Mouse (Mus musculus) forebrain, embryonic 15.5 days (tissue): Measurements from ENCODE around the gene Ppib. TPM values are rescaled to one million over a fixed set of nuclear protein-coding genes. Genes with fewer than 3 reads are reported as not detected.

Experiments used
- ATAC-seq: fragments of 200-750 bp; cut with Nextera tagmentation; replicated peaks from 2 replicates; pipeline ENCODE4 v1.8.0; 2017; ENCODE audit warnings: mild to moderate bottlenecking, moderate TSS enrichment, moderate library complexity
- H3K27ac ChIP-seq: fragments of 300-500 bp; sonication (generic); replicated peaks from 2 replicates; pipeline ENCODE4 v1.5.1; 2015; ENCODE audit warnings: mild to moderate bottlenecking, inconsistent platforms
- H3K27me3 ChIP-seq: fragments of 300-500 bp; sonication (generic); 2 replicates; pipeline ENCODE4 v1.6.1; 2015; ENCODE audit warnings: inconsistent platforms
- H3K36me3 ChIP-seq: fragments of 300-500 bp; sonication (generic); 2 replicates; pipeline ENCODE4 v1.6.1; 2015; ENCODE audit warnings: mild to moderate bottlenecking, inconsistent platforms
- H3K4me1 ChIP-seq: fragments of 300-500 bp; sonication (generic); 2 replicates; pipeline ENCODE4 v1.6.1; 2015; ENCODE audit warnings: inconsistent platforms
- H3K4me2 ChIP-seq: fragments of 300-500 bp; sonication (generic); replicated peaks from 2 replicates; pipeline ENCODE4 v1.6.1; 2015; ENCODE audit warnings: mild to moderate bottlenecking, inconsistent platforms
- H3K4me3 ChIP-seq: fragments of 300-500 bp; sonication (generic); 2 replicates; pipeline ENCODE4 v1.5.1; 2015; ENCODE audit warnings: mild to moderate bottlenecking, inconsistent platforms
- H3K9ac ChIP-seq: fragments of 300-500 bp; sonication (generic); replicated peaks from 2 replicates; pipeline ENCODE4 v1.6.1; 2015; ENCODE audit warnings: mild to moderate bottlenecking, inconsistent platforms
- H3K9me3 ChIP-seq: fragments of 300-500 bp; sonication (generic); 2 replicates; pipeline ENCODE4 v1.6.1; 2016; ENCODE audit warnings: inconsistent platforms
- WGBS: fragments of 180-500 bp; shearing (Covaris S2); methylation state at CpG from one replicate; pipeline ENCODE4 v1.1.7; 2015; ENCODE audit warnings: mixed read lengths; 5-methylcytosine and 5-hydroxymethylcytosine counted together
- polyA plus RNA-seq: library from polyadenylated mRNA; unstranded; fragments of >200 nt; fragmentation: Nextera tagmentation; extraction: Ambion mirVana; gene quantifications from 2 replicates; pipeline ENCODE4 v1.2.1, GENCODE M21; 2015

Ppib gene
- polyA plus RNA-seq, 1 experiment from 2014 or later = 327 TPM

- Histone ChIP-seq H3K4me3 (no peak overlapping the region), H3K27me3 (no peaks in the 10 kb centered on the region), H3K4me1 (peaks cover 6% of the 10 kb centered on the region), H3K36me3 (no peaks in the 10 kb centered on the region), H3K9ac (no peak overlapping the region), H3K4me2 (peak overlapping the region; percentile 20; the same call in 1 of the 2 replicates), H3K9me3 (0 out of 2 replicates have a peak, but pooled peaks cover 3% of the 10 kb centered on the region), H3K27ac (peak overlapping the region; percentile 54; the same call in 1 of the 2 replicates)
- no peak for ATAC-seq
- 77% methylated on average over 3 of the region's 3 CpGs for WGBS
Observed at GRCm38 (mm10) chr9:66078072-66078471, 18.1 kb downstream of the Ppib start.

GRCm38 (mm10) chr9:66078493-66078892, 18.5 kb downstream of the Ppib start:
- Histone ChIP-seq H3K9ac (no peak overlapping the region), H3K27ac (peak overlapping the region; percentile 54; the same call in 1 of the 2 replicates), H3K4me3 (no peak overlapping the region), H3K9me3 (0 out of 2 replicates have a peak, but pooled peaks cover 3% of the 10 kb centered on the region), H3K4me1 (peaks cover 6% of the 10 kb centered on the region), H3K36me3 (no peaks in the 10 kb centered on the region), H3K4me2 (peak overlapping the region; percentile 20), H3K27me3 (no peaks in the 10 kb centered on the region)
- no peak for ATAC-seq
- 10% methylated on average over 14 of the region's 14 CpGs for WGBS

- Histone ChIP-seq H3K27me3 (no peaks in the 10 kb centered on the region), H3K4me3 (no peak overlapping the region), H3K36me3 (no peaks in the 10 kb centered on the region), H3K4me1 (peaks cover 6% of the 10 kb centered on the region), H3K27ac (no peak overlapping the region), H3K9ac (no peak overlapping the region), H3K9me3 (no peaks in the 10 kb centered on the region), H3K4me2 (no peak overlapping the region)
- WGBS = 76% methylated on average over 3 of the region's 3 CpGs
- no peak for ATAC-seq
Observed at GRCm38 (mm10) chr9:66080804-66081459, 20.9 kb downstream of the Ppib start.

GRCm38 (mm10) chr9:66081999-66082398, 22.0 kb downstream of the Ppib start:
- peaks cover 3% of the 10 kb centered on the region; the same call in 1 of the 2 replicates for H3K36me3 ChIP-seq
- H3K27me3 ChIP-seq = no peaks in the 10 kb centered on the region
- no peak overlapping the region for H3K4me2 ChIP-seq
- H3K9ac ChIP-seq = no peak overlapping the region
- no peak overlapping the region for H3K4me3 ChIP-seq
- no peak overlapping the region for H3K27ac ChIP-seq
- WGBS = 90% methylated on average over 4 of the region's 4 CpGs
- H3K4me1 ChIP-seq = peaks cover 6% of the 10 kb centered on the region
- no peak for ATAC-seq
- H3K9me3 ChIP-seq = no peaks in the 10 kb centered on the region

- WGBS = 90% methylated on average over 3 of the region's 3 CpGs
- no peak for ATAC-seq
- peaks cover 25% of the 10 kb centered on the region for H3K36me3 ChIP-seq
Observed at GRCm38 (mm10) chr9:66084171-66084570, 24.1 kb downstream of the Ppib start.

GRCm38 (mm10) chr9:66087062-66087461, 27.0 kb downstream of the Ppib start:
- no peak for ATAC-seq
- Histone ChIP-seq H3K9me3 (no peaks in the 10 kb centered on the region), H3K27ac (no peak overlapping the region), H3K4me1 (no peaks in the 10 kb centered on the region), H3K27me3 (no peaks in the 10 kb centered on the region), H3K36me3 (peaks cover 48% of the 10 kb centered on the region), H3K4me3 (no peak overlapping the region), H3K4me2 (no peak overlapping the region), H3K9ac (no peak overlapping the region)
- WGBS = 96% methylated on average over 7 of the region's 7 CpGs

More at GRCm38 (mm10) chr9:66084171-66084570, 24.1 kb downstream of the Ppib start:
- Histone ChIP-seq H3K9ac (no peak overlapping the region), H3K4me1 (no peaks in the 10 kb centered on the region), H3K4me2 (no peak overlapping the region), H3K9me3 (no peaks in the 10 kb centered on the region), H3K4me3 (no peak overlapping the region), H3K27ac (no peak overlapping the region), H3K27me3 (no peaks in the 10 kb centered on the region)

- 70% methylated on average over 4 of the region's 4 CpGs for WGBS
- Histone ChIP-seq H3K4me3 (no peak overlapping the region), H3K27ac (no peak overlapping the region), H3K36me3 (peaks cover 62% of the 10 kb centered on the region), H3K9ac (no peak overlapping the region), H3K27me3 (no peaks in the 10 kb centered on the region), H3K9me3 (no peaks in the 10 kb centered on the region), H3K4me1 (no peaks in the 10 kb centered on the region), H3K4me2 (no peak overlapping the region)
- no peak for ATAC-seq
Observed at GRCm38 (mm10) chr9:66088411-66088810, 28.4 kb downstream of the Ppib start.

GRCm38 (mm10) chr9:66090593-66091244, 30.7 kb downstream of the Ppib start:
- 87% methylated on average over 13 of the region's 13 CpGs for WGBS
- no peak overlapping the region for H3K4me3 ChIP-seq

GRCm38 (mm10) chr9:66091327-66092231, 31.6 kb downstream of the Ppib start:
- H3K9me3 ChIP-seq = no peaks in the 10 kb centered on the region
- H3K4me3 ChIP-seq = no peak overlapping the region
- 78% methylated on average over 6 of the region's 6 CpGs for WGBS
- no peak overlapping the region for H3K9ac ChIP-seq
- no peak for ATAC-seq
- no peak overlapping the region for H3K27ac ChIP-seq
- H3K27me3 ChIP-seq = no peaks in the 10 kb centered on the region
- H3K4me2 ChIP-seq = no peak overlapping the region
- peaks cover 92% of the 10 kb centered on the region for H3K36me3 ChIP-seq
- no peaks in the 10 kb centered on the region for H3K4me1 ChIP-seq

More at GRCm38 (mm10) chr9:66090593-66091244, 30.7 kb downstream of the Ppib start:
- Histone ChIP-seq H3K4me2 (no peak overlapping the region), H3K27ac (no peak overlapping the region), H3K36me3 (peaks cover 84% of the 10 kb centered on the region), H3K4me1 (no peaks in the 10 kb centered on the region), H3K27me3 (no peaks in the 10 kb centered on the region), H3K9ac (no peak overlapping the region), H3K9me3 (no peaks in the 10 kb centered on the region)
- ATAC-seq = no peak

- ATAC-seq = no peak
- Histone ChIP-seq H3K27me3 (no peaks in the 10 kb centered on the region), H3K4me2 (no peak overlapping the region), H3K36me3 (peaks cover 93% of the 10 kb centered on the region), H3K9ac (no peak overlapping the region), H3K4me1 (no peaks in the 10 kb centered on the region), H3K9me3 (no peaks in the 10 kb centered on the region), H3K27ac (no peak overlapping the region), H3K4me3 (no peak overlapping the region)
- WGBS = 90% methylated on average over 2 of the region's 2 CpGs
Observed at GRCm38 (mm10) chr9:66092664-66093063, 32.6 kb downstream of the Ppib start.

GRCm38 (mm10) chr9:66101577-66101976, 41.6 kb downstream of the Ppib start:
- Histone ChIP-seq H3K9ac (no peak overlapping the region), H3K4me2 (no peak overlapping the region), H3K4me3 (no peak overlapping the region), H3K27me3 (no peaks in the 10 kb centered on the region), H3K36me3 (peaks cover 92% of the 10 kb centered on the region), H3K27ac (no peak overlapping the region), H3K4me1 (no peaks in the 10 kb centered on the region), H3K9me3 (no peaks in the 10 kb centered on the region)
- WGBS = 83% methylated on average over 8 of the region's 8 CpGs
- ATAC-seq = no peak

GRCm38 (mm10) chr9:66102668-66103067, 42.6 kb downstream of the Ppib start:
- Histone ChIP-seq H3K4me1 (no peaks in the 10 kb centered on the region), H3K9me3 (no peaks in the 10 kb centered on the region), H3K4me3 (no peak overlapping the region), H3K27ac (no peak overlapping the region), H3K27me3 (no peaks in the 10 kb centered on the region), H3K36me3 (peaks cover 89% of the 10 kb centered on the region), H3K9ac (no peak overlapping the region), H3K4me2 (no peak overlapping the region)
- 84% methylated on average over 6 of the region's 6 CpGs for WGBS
- no peak for ATAC-seq
